Mouse (Mus musculus) embryonic facial prominence, embryonic 14.5 days (tissue): ENCODE measurements at regions not wholly inside any gene's neighbourhood (a gene's known extent, or its start where the extent isn't known, plus 50 kb on each side); places are given as distances from the start of the nearest gene placed in this dataset.
A peak's percentile ranks its signal among the peaks of the same experiment; 100 is the strongest.
"Not testable (repeated sequence)": the region's sequence is repeated elsewhere in the genome, so short reads cannot be mapped to it uniquely, and the experiment has no call there.

Experiments
- ATAC-seq: fragments of 200-750 bp; cut with Nextera tagmentation; 2 replicates; pipeline ENCODE4 v1.8.0; 2017; ENCODE audit warnings: low read depth, moderate number of reproducible peaks, moderate TSS enrichment
- DNase-seq: peaks from one replicate; pipeline ENCODE4 v3.0.0-alpha.2; 2015; ENCODE audit warnings: low spot score
- H3K27ac ChIP-seq: fragments of 300-500 bp; sonication (generic); replicated peaks from 2 replicates; pipeline ENCODE4 v1.5.1; 2014; ENCODE audit warnings: low read depth, mild to moderate bottlenecking, low read length, moderate library complexity
- H3K27me3 ChIP-seq: fragments of 300-500 bp; sonication (generic); replicated peaks from 2 replicates; pipeline ENCODE4 v1.6.1; 2014; ENCODE audit warnings: low read length; ENCODE audit not compliant: control insufficient read depth, insufficient read depth
- H3K36me3 ChIP-seq: fragments of 300-500 bp; sonication (generic); 2 replicates; pipeline ENCODE4 v1.6.1; 2014; ENCODE audit warnings: low read length, mixed read lengths; ENCODE audit not compliant: control insufficient read depth, insufficient read depth
- H3K4me1 ChIP-seq: fragments of 300-500 bp; sonication (generic); 2 replicates; pipeline ENCODE4 v1.6.1; 2014; ENCODE audit warnings: antibody characterized with exemption, low read length; ENCODE audit not compliant: control insufficient read depth, insufficient read depth
- H3K4me2 ChIP-seq: fragments of 300-500 bp; sonication (generic); 2 replicates; pipeline ENCODE4 v1.6.1; 2014; ENCODE audit warnings: low read depth, mild to moderate bottlenecking, low read length, moderate library complexity, mixed read lengths
- H3K4me3 ChIP-seq: fragments of 300-500 bp; sonication (generic); 2 replicates; pipeline ENCODE4 v1.5.1; 2014; ENCODE audit warnings: low read depth, mild to moderate bottlenecking, low read length
- H3K9ac ChIP-seq: fragments of 300-500 bp; sonication (generic); 2 replicates; pipeline ENCODE4 v1.6.1; 2014; ENCODE audit warnings: low read depth, mild to moderate bottlenecking, low read length, moderate library complexity, mixed read lengths
- H3K9me3 ChIP-seq: fragments of 300-500 bp; sonication (generic); 2 replicates; pipeline ENCODE4 v1.6.1; 2016; ENCODE audit warnings: low read length; ENCODE audit not compliant: control insufficient read depth
- WGBS: fragments of 180-500 bp; shearing (Covaris S2); extraction: QIAGEN DNeasy Blood & Tissue Kit; methylation state at CpG from one replicate; pipeline ENCODE4 v1.1.7; 2014; 5-methylcytosine and 5-hydroxymethylcytosine counted together

DNA sequence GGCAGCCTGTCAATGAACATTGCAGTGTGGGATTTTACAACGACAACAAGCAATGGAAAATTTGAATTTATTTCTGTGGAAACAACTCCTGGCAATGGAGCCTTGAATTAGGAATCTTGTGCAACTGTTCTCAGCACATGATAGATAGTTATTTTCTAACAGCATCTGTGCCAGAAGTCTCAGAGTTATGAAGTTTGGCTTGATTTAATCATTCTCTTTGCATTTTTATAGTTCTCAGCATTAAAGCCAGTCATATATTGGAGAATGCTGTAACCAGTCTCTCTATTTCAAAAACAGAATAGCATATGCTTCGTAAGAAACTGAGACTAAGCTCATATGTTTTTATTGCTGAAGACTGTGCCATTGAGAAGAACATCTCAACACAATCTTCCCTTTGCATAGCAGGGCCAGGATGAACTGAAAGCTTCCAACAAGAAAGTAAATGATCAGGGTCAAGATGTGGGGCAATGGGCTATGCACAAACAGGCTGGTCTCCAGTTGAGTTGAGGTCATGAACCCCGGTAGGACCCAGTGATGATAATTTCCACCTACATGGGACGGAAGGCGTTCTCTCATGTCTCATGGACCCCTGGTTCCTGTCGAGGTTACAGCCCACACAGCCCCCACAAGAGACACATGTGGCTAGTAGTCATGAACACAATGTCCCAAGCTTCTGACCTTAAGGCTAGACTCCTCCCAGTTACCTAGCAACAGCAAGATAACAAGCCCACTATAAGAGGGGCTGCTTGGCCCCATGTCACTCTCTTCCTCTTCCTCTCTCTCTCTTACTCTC is 89.0 kb upstream of the Sec61g start:
- WGBS = 80% methylated on average over 6 of the region's 6 CpGs

DNA sequence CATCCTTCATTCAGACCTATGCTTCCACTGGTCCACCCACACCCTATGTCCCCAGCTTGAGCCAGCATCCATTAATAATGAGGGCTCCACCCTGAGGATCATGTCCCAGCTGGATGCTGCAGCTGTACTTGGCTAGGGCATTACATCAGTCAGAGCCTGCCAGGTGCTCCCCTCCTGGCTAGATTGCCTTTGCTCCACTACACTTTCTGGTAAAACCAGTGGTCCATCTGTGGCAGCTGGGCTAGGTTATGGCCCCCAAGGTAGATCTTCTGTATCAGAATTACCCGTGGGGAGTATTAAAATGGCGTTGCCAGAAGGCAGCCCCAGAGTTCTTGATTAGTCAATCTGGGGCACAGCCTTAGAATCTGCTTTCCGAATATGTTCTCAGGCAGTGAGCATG is 94.7 kb upstream of the Sec61g start:
- Histone ChIP-seq H3K4me1 (peaks cover 13% of the 10 kb centered on the region), H3K27me3 (no peaks in the 10 kb centered on the region), H3K9me3 (peaks cover 18% of the 10 kb centered on the region), H3K4me3 (no peak overlapping the region), H3K9ac (no peak overlapping the region), H3K36me3 (no peaks in the 10 kb centered on the region), H3K4me2 (no peak overlapping the region), H3K27ac (no peak overlapping the region)
- DNase-seq (peak; percentile 9), ATAC-seq (no peak)
- 67% methylated on average over 3 of the region's 3 CpGs for WGBS

More for the DNA sequence above, 89.0 kb upstream of the Sec61g start:
- Histone ChIP-seq H3K4me3 (no peak overlapping the region), H3K27ac (no peak overlapping the region), H3K36me3 (no peaks in the 10 kb centered on the region), H3K9ac (no peak overlapping the region), H3K4me1 (peaks cover 1% of the 10 kb centered on the region), H3K4me2 (no peak overlapping the region), H3K27me3 (no peaks in the 10 kb centered on the region), H3K9me3 (peaks cover 18% of the 10 kb centered on the region)
- ATAC-seq (no peak), DNase-seq (no peak)

DNA sequence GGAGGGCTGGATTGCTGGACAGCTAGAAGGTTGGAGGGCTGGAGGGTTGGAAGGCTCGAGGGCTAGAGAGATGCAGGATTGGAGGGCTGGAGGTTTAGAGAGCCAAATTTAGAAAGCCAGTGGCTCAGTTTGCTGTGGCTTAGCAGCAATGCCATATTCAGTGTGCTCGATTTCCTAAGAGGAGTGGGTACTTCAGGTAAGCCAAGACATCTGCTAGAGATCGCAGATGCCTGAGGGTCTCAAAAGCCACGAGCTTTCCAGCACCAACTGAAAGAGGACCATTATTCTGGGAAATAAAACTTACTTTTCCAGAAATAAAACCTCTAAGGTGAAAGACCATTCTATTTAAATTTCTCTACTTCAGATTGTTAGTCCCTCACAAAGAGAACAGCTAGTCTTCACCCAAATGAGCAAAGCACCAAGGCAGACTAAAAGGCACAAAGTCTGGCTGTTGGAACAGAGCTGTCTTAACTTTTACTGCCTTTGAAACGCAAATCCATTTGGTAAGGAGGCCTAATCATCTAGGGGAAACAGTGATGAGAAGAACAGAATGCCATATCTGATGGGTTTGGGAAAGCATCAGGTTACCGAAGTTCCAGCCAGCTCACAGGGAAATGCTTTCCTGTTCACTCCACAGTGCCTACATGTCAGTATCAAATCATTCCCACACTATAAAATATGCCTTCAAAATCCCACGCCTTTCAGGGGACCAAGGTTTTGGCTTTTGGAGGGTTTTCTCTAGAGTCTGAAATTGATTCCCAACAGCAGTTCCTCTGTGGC is 98.3 kb upstream of the Sec61g start:
- peak overlapping the region; percentile 71 for H3K27ac ChIP-seq
- 41% methylated on average over 7 of the region's 7 CpGs for WGBS
- H3K36me3 ChIP-seq = no peaks in the 10 kb centered on the region
- peaks cover 2% of the 10 kb centered on the region; the same call in 1 of the 2 replicates for H3K9me3 ChIP-seq
- ATAC-seq = peak; percentile 70
- H3K4me1 ChIP-seq = peaks cover 13% of the 10 kb centered on the region
- no peaks in the 10 kb centered on the region for H3K27me3 ChIP-seq
- no peak overlapping the region for H3K9ac ChIP-seq
- H3K4me3 ChIP-seq = no peak overlapping the region
- no peak overlapping the region for H3K4me2 ChIP-seq
- DNase-seq = peak; percentile 76

- peaks cover 13% of the 10 kb centered on the region for H3K4me1 ChIP-seq
- not testable (repeated sequence) for ATAC-seq, H3K4me3 ChIP-seq, H3K4me2 ChIP-seq, H3K36me3 ChIP-seq, H3K9ac ChIP-seq, H3K9me3 ChIP-seq, H3K27ac ChIP-seq, H3K27me3 ChIP-seq
- WGBS = 86% methylated on average over 3 of the region's 3 CpGs
- peak; percentile 9 for DNase-seq
Measured at GRCm38 (mm10) chr11:16607900-16608422, 99.7 kb upstream of the Sec61g start.

- WGBS = 29% methylated on average over 2 of the region's 2 CpGs
- Histone ChIP-seq H3K27ac (0 out of 2 replicates have a peak overlapping the region, but pooled peaks have one; percentile 46), H3K4me3 (no peak overlapping the region), H3K4me2 (no peak overlapping the region), H3K9me3 (no peaks in the 10 kb centered on the region), H3K36me3 (no peaks in the 10 kb centered on the region), H3K27me3 (no peaks in the 10 kb centered on the region), H3K9ac (no peak overlapping the region), H3K4me1 (peaks cover 5% of the 10 kb centered on the region; the same call in 1 of the 2 replicates)
- DNase-seq (peak; percentile 70), ATAC-seq (no peak)
Measured at GRCm38 (mm10) chr11:16611741-16612140, 103.5 kb upstream of the Sec61g start.

DNA sequence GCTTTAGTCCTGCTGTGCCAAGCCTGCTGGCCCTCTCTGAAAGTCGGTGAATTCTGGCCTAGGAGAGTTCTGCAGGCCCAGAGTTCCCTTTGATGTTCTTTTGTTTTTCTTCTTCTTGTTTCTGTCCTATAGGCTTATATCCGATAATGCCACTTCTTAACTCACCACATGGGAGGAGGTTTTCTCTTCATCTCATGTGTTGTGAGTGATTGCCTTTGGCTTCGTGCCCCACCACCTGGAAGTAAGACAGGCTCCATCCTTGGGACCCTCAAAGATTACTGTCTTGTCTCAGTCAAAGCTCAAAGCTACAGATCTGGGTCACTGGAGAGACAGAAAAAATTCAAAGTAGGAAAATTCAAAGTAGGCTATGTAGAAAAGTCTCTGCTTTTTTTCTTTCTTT is 104.2 kb upstream of the Sec61g start:
- no peaks in the 10 kb centered on the region for H3K9me3 ChIP-seq
- ATAC-seq (peak; percentile 63; the same call in 1 of the 2 replicates), DNase-seq (peak; percentile 72)
- H3K27me3 ChIP-seq = no peaks in the 10 kb centered on the region
- no peak overlapping the region for H3K4me2 ChIP-seq
- H3K4me1 ChIP-seq = no peaks in the 10 kb centered on the region
- H3K27ac ChIP-seq = peak overlapping the region; percentile 46
- H3K9ac ChIP-seq = no peak overlapping the region
- H3K36me3 ChIP-seq = no peaks in the 10 kb centered on the region
- WGBS = 49% methylated on average over 3 of the region's 3 CpGs
- no peak overlapping the region for H3K4me3 ChIP-seq

DNA sequence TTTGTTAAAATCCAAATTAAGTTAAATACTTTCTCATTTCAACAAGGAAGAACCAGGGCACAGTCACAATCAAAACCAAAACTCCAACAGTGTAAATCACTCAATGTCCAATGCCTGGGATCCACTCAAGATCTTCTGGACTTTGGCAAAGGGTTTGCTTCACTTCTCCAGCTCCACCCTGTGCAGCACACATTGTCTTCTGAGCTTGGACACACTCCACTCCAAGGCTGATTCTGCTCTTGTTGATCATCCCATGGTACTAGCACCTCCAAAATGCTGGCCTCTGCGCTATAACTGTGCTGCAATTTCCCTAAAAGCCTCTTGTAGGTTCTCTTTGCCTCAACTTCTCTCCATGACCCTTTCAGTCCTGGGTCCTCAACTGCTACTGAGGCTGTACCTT is 111.5 kb upstream of the Sec61g start:
- DNase-seq = no peak
- Histone ChIP-seq H3K27ac (no peak overlapping the region), H3K27me3 (no peaks in the 10 kb centered on the region), H3K9me3 (no peaks in the 10 kb centered on the region), H3K4me3 (no peak overlapping the region), H3K9ac (no peak overlapping the region), H3K4me1 (no peaks in the 10 kb centered on the region), H3K4me2 (no peak overlapping the region), H3K36me3 (no peaks in the 10 kb centered on the region)
- WGBS = 77% methylated on average over 1 of the region's 1 CpGs
- no peak for ATAC-seq

DNA sequence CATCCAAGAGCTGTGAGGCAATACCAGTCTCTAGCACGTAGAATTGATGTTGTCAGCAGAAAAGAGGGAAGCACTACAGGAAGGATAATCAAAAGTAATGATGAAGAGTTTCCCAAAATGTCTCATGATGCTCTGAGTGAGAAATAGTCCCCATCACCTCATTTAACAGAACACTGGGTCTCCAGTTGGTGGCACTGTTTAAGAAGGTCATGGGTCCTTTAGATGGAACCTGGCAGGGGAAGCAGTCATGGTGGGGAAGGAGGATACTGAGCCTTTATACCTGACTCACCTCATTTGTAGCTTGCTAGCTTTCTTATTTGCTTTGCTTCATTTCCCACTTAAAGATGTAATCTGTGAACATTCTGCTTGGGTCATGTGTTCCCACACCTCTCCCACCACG is 115.4 kb upstream of the Sec61g start:
- no peak for DNase-seq
- Histone ChIP-seq H3K27ac (no peak overlapping the region), H3K4me1 (no peaks in the 10 kb centered on the region), H3K4me3 (no peak overlapping the region), H3K9ac (no peak overlapping the region), H3K36me3 (no peaks in the 10 kb centered on the region), H3K9me3 (no peaks in the 10 kb centered on the region), H3K27me3 (no peaks in the 10 kb centered on the region), H3K4me2 (no peak overlapping the region)
- 78% methylated on average over 2 of the region's 2 CpGs for WGBS
- no peak for ATAC-seq
